Mouse (Mus musculus): Measurements from ENCODE around the gene Hk1.
"Not testable (repeated sequence)": the region's sequence is repeated elsewhere in the genome, so short reads cannot be mapped to it uniquely, and the experiment has no call there.

The Hk1 gene

GRCm38 (mm10) chr10:62340991-62341390, 38.7 kb downstream of the Hk1 start:
- DNase-seq (ENCODE audit: low spot score), result no peak

GRCm38 (mm10) chr10:62340095-62340731, 39.5 kb downstream of the Hk1 start:
- peak; percentile 96 for DNase-seq (ENCODE audit: low spot score)

- DNase-seq (ENCODE audit: low spot score), result peak; percentile 42
Measured at GRCm38 (mm10) chr10:62339211-62340094, 40.3 kb downstream of the Hk1 start.

GRCm38 (mm10) chr10:62338626-62339025, 41.1 kb downstream of the Hk1 start:
- no peak for DNase-seq (ENCODE audit: low spot score)

GRCm38 (mm10) chr10:62338176-62338575, 41.5 kb downstream of the Hk1 start:
- no peak for DNase-seq (ENCODE audit: low spot score)

- peak; percentile 39 for DNase-seq (ENCODE audit: low spot score)
Measured at GRCm38 (mm10) chr10:62336601-62337578, 42.8 kb downstream of the Hk1 start.

GRCm38 (mm10) chr10:62335423-62335776, 44.3 kb downstream of the Hk1 start:
- no peak for DNase-seq (ENCODE audit: low spot score)

- DNase-seq (ENCODE audit: low spot score), result no peak
Measured at GRCm38 (mm10) chr10:62334686-62335422, 44.9 kb downstream of the Hk1 start.

- DNase-seq (ENCODE audit: low spot score), result no peak
Measured at GRCm38 (mm10) chr10:62333269-62333668, 46.4 kb downstream of the Hk1 start.

GRCm38 (mm10) chr10:62332514-62332913, 47.2 kb downstream of the Hk1 start:
- peak; percentile 86 for DNase-seq (ENCODE audit: low spot score)

GRCm38 (mm10) chr10:62331771-62332170, 47.9 kb downstream of the Hk1 start:
- no peak for DNase-seq (ENCODE audit: low spot score)

- DNase-seq (ENCODE audit: low spot score), result no peak
Measured at GRCm38 (mm10) chr10:62331296-62331695, 48.4 kb downstream of the Hk1 start.

- no peak for DNase-seq (ENCODE audit: low spot score)
Measured at GRCm38 (mm10) chr10:62329846-62330245, 49.9 kb downstream of the Hk1 start.

GRCm38 (mm10) chr10:62328886-62329412, 50.8 kb downstream of the Hk1 start:
- DNase-seq (ENCODE audit: low spot score), result no peak

GRCm38 (mm10) chr10:62327572-62328317, 52.0 kb downstream of the Hk1 start:
- DNase-seq (ENCODE audit: low spot score), result peak; percentile 64

GRCm38 (mm10) chr10:62326818-62327571, 52.7 kb downstream of the Hk1 start:
- no peak for DNase-seq (ENCODE audit: low spot score)

- no peak for DNase-seq (ENCODE audit: low spot score)
Measured at GRCm38 (mm10) chr10:62326002-62326401, 53.7 kb downstream of the Hk1 start.

- not testable (repeated sequence) for DNase-seq (ENCODE audit: low spot score)
Measured at GRCm38 (mm10) chr10:62322821-62323220, 56.9 kb downstream of the Hk1 start.

- no peak for DNase-seq (ENCODE audit: low spot score)
Measured at GRCm38 (mm10) chr10:62321457-62321856, 58.3 kb downstream of the Hk1 start.
